Mouse (Mus musculus): Measurements from ENCODE around the gene Entpd4b.
"Not testable (repeated sequence)": the region's sequence is repeated elsewhere in the genome, so short reads cannot be mapped to it uniquely, and the experiment has no call there.

The Entpd4b gene

GRCm38 (mm10) chr14:69555110-69555831 lies at the start of gene Entpd4b:
Entpd4b (plus strand) TSS chr14:69555424.
- DNase-seq (ENCODE audit: low read depth, low spot score), result not testable (repeated sequence)

GRCm38 (mm10) chr14:69507000-69507399 lies 48.2 kb upstream of the Entpd4b start:
- DNase-seq (ENCODE audit: low read depth, low spot score), result not testable (repeated sequence)

DNA sequence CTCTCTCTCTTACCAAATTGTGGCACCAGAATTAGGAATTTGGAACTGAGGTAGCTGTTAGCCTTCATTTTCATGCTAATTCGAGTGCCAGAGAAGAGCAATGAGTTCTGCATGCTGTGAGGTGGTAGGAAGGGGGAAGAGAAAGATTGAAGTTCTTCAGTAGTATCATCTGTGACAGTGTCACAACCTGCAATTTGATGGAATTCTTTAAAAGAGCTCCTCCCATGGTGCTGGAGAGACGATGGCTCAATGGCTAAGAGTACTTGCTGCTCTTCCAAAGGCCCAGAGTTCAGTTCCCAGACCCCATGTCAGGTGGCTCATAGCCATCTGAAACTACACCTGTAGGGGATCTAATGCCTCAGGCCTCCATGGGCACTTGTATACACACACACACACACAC lies 42.8 kb upstream of the Entpd4b start, which contains the start of gene Gm27179:
TSS of gene Gm27179 (minus strand) at position 101 of the 400 bp plus-strand sequence.
- not testable (repeated sequence) for DNase-seq (ENCODE audit: low read depth, low spot score)

DNA sequence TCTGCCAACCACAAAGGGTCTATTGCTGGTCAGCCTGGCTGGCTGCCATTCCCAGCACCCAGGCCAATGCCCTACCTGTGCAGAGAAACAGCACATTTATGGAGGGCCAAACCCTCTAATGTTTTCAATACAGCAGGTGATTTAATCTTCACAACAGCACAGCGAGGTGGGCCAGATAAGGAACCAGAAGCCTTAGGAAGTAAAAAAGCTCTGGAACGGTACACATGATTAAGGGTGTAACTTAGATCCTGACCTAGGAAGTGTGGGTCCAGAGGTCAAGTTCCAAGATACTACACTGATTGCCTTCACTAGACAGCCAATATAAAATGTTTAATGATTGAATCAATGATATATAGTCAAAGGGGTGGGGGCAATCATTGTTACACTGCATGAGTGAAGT lies 34.4 kb upstream of the Entpd4b start:
- not testable (repeated sequence) for DNase-seq (ENCODE audit: low read depth, low spot score)

- DNase-seq (ENCODE audit: low read depth, low spot score), result not testable (repeated sequence)
Observed at GRCm38 (mm10) chr14:69523001-69523400, 32.2 kb upstream of the Entpd4b start.

GRCm38 (mm10) chr14:69526202-69526601 lies 29.0 kb upstream of the Entpd4b start:
- not testable (repeated sequence) for DNase-seq (ENCODE audit: low read depth, low spot score)

DNA sequence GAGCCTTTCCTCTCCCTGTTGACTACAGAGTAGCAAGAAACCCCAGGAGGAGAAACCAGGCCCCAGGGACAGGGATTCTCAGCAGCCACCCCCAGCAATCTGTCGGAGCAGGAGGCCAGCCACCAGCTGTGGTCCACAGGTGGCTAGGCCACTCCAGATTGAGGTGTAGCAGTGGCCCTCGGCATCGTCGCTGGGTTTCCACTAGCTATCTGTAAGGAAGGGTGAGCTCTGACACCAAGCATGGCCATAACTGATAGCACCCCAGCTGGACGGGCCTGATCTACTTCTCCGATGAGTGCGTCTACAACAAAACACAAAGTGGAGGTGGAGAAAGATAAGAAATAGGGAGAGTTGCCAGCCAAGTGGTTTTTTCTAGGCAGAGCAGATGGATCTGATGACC lies 18.7 kb upstream of the Entpd4b start:
- DNase-seq (ENCODE audit: low read depth, low spot score), result not testable (repeated sequence)

- DNase-seq (ENCODE audit: low read depth, low spot score), result not testable (repeated sequence)
Observed at GRCm38 (mm10) chr14:69540113-69540512, 15.1 kb upstream of the Entpd4b start.

- not testable (repeated sequence) for DNase-seq (ENCODE audit: low read depth, low spot score)
Observed at GRCm38 (mm10) chr14:69542695-69543094, 12.5 kb upstream of the Entpd4b start.

- DNase-seq (ENCODE audit: low read depth, low spot score), result not testable (repeated sequence)
Observed at GRCm38 (mm10) chr14:69544033-69544432, 11.2 kb upstream of the Entpd4b start.

DNA sequence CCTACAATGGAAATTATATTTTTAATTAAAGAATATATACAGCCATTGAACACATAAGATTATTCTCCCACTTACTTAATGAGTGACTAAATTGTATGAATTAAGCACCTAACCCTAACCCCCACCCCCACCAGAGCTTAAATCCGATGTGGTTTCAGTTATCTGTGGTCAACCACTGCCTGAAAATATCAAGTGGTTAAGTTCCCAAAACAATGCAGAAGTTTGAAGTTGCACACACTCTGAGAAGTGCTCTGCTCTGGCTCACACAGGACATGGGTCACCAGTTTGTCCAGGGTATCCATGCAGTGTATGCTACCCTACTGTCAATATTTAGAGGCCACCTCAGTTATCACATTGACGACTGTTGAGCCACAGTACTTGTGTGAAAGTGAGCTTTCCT lies 10.2 kb upstream of the Entpd4b start:
- DNase-seq (ENCODE audit: low read depth, low spot score), result not testable (repeated sequence)

GRCm38 (mm10) chr14:69547310-69547709 lies 7.9 kb upstream of the Entpd4b start:
- DNase-seq (ENCODE audit: low read depth, low spot score), result not testable (repeated sequence)

- not testable (repeated sequence) for DNase-seq (ENCODE audit: low read depth, low spot score)
Observed at GRCm38 (mm10) chr14:69556820-69557219, 1.6 kb downstream of the Entpd4b start.

DNA sequence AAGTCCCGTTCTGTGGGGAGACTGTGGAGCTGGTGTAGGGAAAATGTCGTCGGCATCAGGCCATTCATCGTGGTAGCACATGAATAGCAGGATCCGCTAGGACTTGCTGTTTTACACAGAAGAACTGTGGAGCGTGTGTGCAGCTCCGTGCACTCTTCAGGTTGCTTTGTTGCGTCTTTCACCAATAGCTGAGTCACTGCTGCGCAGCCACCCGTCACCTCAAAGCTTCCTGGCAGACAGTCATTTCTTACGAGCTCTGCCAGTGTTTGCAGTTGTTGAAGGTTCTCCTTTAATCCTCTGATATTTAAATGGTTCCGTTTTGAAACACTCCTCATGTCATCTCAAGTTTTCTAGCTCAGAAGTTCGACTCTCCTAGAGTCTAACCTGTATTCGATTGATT lies 2.3 kb downstream of the Entpd4b start:
- DNase-seq (ENCODE audit: low read depth, low spot score), result not testable (repeated sequence)

Measured in embryo, embryonic 11.5 days (tissue).